Mouse (Mus musculus): ENCODE results near the gene Ahnak2.

GRCm38 (mm10) chr12:112822676-112823075, 20.2 kb upstream of the Ahnak2 start:
- no peak for TF ChIP-seq POLR2A (IDR thresholded peaks at IDR 0.05; ENCODE audit: insufficient read length, low read depth)
- TF ChIP-seq MYOD1 (IDR thresholded peaks at IDR 0.05; ENCODE audit: control insufficient read depth in 1 of 3, insufficient read length in 2 of 3, low read depth in 2 of 3): no peak
- no peak for TF ChIP-seq SRF (IDR thresholded peaks at IDR 0.05; ENCODE audit: control insufficient read depth, insufficient read length, low read depth)
- TF ChIP-seq CEBPB (IDR thresholded peaks at IDR 0.05; ENCODE audit: insufficient read depth, poor library complexity, severe bottlenecking): no peak
- no peak for TF ChIP-seq REST (IDR thresholded peaks at IDR 0.05; ENCODE audit: insufficient read depth, insufficient read length)
- TF ChIP-seq TCF12 (IDR thresholded peaks at IDR 0.05; ENCODE audit: insufficient read depth, poor library complexity, severe bottlenecking): no peak
- no peak for TF ChIP-seq E2F4 (IDR thresholded peaks at IDR 0.05; ENCODE audit: insufficient read depth)
- no peak for TF ChIP-seq POLR2AphosphoS2 (IDR thresholded peaks at IDR 0.05; ENCODE audit: insufficient read length, low read depth)
